Mouse (Mus musculus): ENCODE results near the gene Ppif. TPM values are rescaled to one million over a fixed set of nuclear protein-coding genes. Genes with fewer than 3 reads are reported as not detected.

The Ppif gene
- total and polyA plus RNA-seq, 3 experiments = 29.1 to 106 (median 52.9) TPM

- DNase-seq (ENCODE audit: extremely low read depth) = no peak
- H3K9ac ChIP-seq (ENCODE audit: insufficient read depth, low read depth) = no peak overlapping the region
- peaks cover 4 to 52% of the 10 kb centered on the region in 2 experiments for H3K4me1 ChIP-seq (ENCODE audit: control insufficient read depth in 1 of 2, insufficient read depth in 2 of 2)
- dilution Hi-C loops (cut with MboI; ENCODE audit: extremely low pct_ligation_motif_present, extremely low pct_unique_long_range_greater_than_20kb, low sequenced_read_pairs) = no loop called here
- H3K27me3 ChIP-seq (replicated peaks) = no peaks in the 10 kb centered on the region
- in situ Hi-C loops (cut with MboI; ENCODE audit: low pct_ligation_motif_present, low pct_unique_long_range_greater_than_20kb, low sequenced_read_pairs) = no loop called here
- H3K9me3 ChIP-seq (replicated peaks; ENCODE audit: low read length) = no peaks in the 10 kb centered on the region
- H3K4me2 ChIP-seq (ENCODE audit: insufficient read depth, low read depth, poor library complexity, severe bottlenecking) = no peak overlapping the region
- H3K4me3 ChIP-seq (replicated peaks in 1 of 3; ENCODE audit: low read depth in 2 of 3, low read length in 2 of 3, poor library complexity in 1 of 3) = no peak overlapping the region
- peaks cover 72 to 95% of the 10 kb centered on the region in 2 experiments for H3K36me3 ChIP-seq (replicated peaks in 1 of 2; ENCODE audit: control insufficient read depth in 1 of 2, insufficient read depth in 1 of 2, low read length in 1 of 2)
- no peaks in the 10 kb centered on the region; the same call in 1 of the 2 replicates for H3K79me2 ChIP-seq (replicated peaks; ENCODE audit: control insufficient read depth, extremely low read depth, insufficient read depth, poor library complexity, severe bottlenecking)
- TF ChIP-seq SMC3 (IDR thresholded peaks at IDR 0.05; ENCODE audit: low read depth, low read length) = no peak
- no peak for TF ChIP-seq GABPA (IDR thresholded peaks at IDR 0.05; ENCODE audit: insufficient replicate concordance, low read depth, low read length)
- no peak for TF ChIP-seq TBP (conservative IDR thresholded peaks at IDR 0.05; ENCODE audit: low read depth, low read length)
- TF ChIP-seq KAT2A (IDR thresholded peaks at IDR 0.05; ENCODE audit: insufficient replicate concordance, low read length) = no peak
- no peak for TF ChIP-seq CHD2 (IDR thresholded peaks at IDR 0.05; ENCODE audit: low read length)
- TF ChIP-seq EP300 (IDR thresholded peaks at IDR 0.05; ENCODE audit: low read length) = no peak
- TF ChIP-seq JUND (conservative IDR thresholded peaks at IDR 0.05; ENCODE audit: low read depth, low read length) = no peak
- no peak for TF ChIP-seq USF2 (conservative IDR thresholded peaks at IDR 0.05; ENCODE audit: low read depth, low read length)
- no peak for TF ChIP-seq JUN (IDR thresholded peaks at IDR 0.05; ENCODE audit: insufficient read depth, low read depth, low read length)
- no peak overlapping the region for H3K27ac ChIP-seq (ENCODE audit: insufficient read depth, low read depth)
Observed at GRCm38 (mm10) chr14:25645717-25646116, 48.2 kb upstream of the Ppif start.

- H3K4me1 ChIP-seq (ENCODE audit: control insufficient read depth in 1 of 2, insufficient read depth in 2 of 2) = peaks cover under 1 to 48% of the 10 kb centered on the region in 2 experiments
Observed at GRCm38 (mm10) chr14:25646161-25646621, 47.8 kb upstream of the Ppif start.

GRCm38 (mm10) chr14:25651131-25651530 is 42.8 kb upstream of the Ppif start:
- no peaks in the 10 kb centered on the region for H3K79me2 ChIP-seq (replicated peaks; ENCODE audit: control insufficient read depth, extremely low read depth, insufficient read depth, poor library complexity, severe bottlenecking)
- no peak overlapping the region for H3K4me2 ChIP-seq (ENCODE audit: insufficient read depth, low read depth, poor library complexity, severe bottlenecking)
- no peak overlapping the region for H3K4me3 ChIP-seq (replicated peaks in 1 of 3; ENCODE audit: low read depth in 2 of 3, low read length in 2 of 3, poor library complexity in 1 of 3)
- in situ Hi-C loops (cut with MboI; ENCODE audit: low pct_ligation_motif_present, low pct_unique_long_range_greater_than_20kb, low sequenced_read_pairs) = no loop called here
- no peak for DNase-seq (ENCODE audit: extremely low read depth)
- no peak overlapping the region for H3K27ac ChIP-seq (ENCODE audit: insufficient read depth, low read depth)
- H3K9me3 ChIP-seq (replicated peaks; ENCODE audit: low read length) = no peaks in the 10 kb centered on the region
- TF ChIP-seq MAZ (IDR thresholded peaks at IDR 0.05; ENCODE audit: low read depth, low read length) (no peak), UBTF (IDR thresholded peaks at IDR 0.05; ENCODE audit: low read depth, low read length) (no peak), ZMIZ1 (IDR thresholded peaks at IDR 0.05; ENCODE audit: low read depth, low read length) (no peak), TCF12 (IDR thresholded peaks at IDR 0.05; ENCODE audit: low read depth, low read length) (no peak), EP300 (IDR thresholded peaks at IDR 0.05; ENCODE audit: low read length) (no peak)
- no peaks in the 10 kb centered on the region for H3K27me3 ChIP-seq (replicated peaks)
- H3K36me3 ChIP-seq (replicated peaks in 1 of 2; ENCODE audit: control insufficient read depth in 1 of 2, insufficient read depth in 1 of 2, low read length in 1 of 2) = peaks cover 90 to 99% of the 10 kb centered on the region in 2 experiments
- H3K9ac ChIP-seq (ENCODE audit: insufficient read depth, low read depth) = no peak overlapping the region
- dilution Hi-C loops (cut with MboI; ENCODE audit: extremely low pct_ligation_motif_present, extremely low pct_unique_long_range_greater_than_20kb, low sequenced_read_pairs) = no loop called here
- peaks cover 0 to 20% of the 10 kb centered on the region in 2 experiments; a peak in 2 of 4 replicates for H3K4me1 ChIP-seq (ENCODE audit: control insufficient read depth in 1 of 2, insufficient read depth in 2 of 2)

More at GRCm38 (mm10) chr14:25646161-25646621, 47.8 kb upstream of the Ppif start:
- Histone ChIP-seq H3K9me3 (replicated peaks; ENCODE audit: low read length) (no peaks in the 10 kb centered on the region), H3K4me3 (replicated peaks in 1 of 3; ENCODE audit: low read depth in 2 of 3, low read length in 2 of 3, poor library complexity in 1 of 3) (no peak overlapping the region), H3K27ac (ENCODE audit: insufficient read depth, low read depth) (no peak overlapping the region), H3K27me3 (replicated peaks) (no peaks in the 10 kb centered on the region), H3K36me3 (replicated peaks in 1 of 2; ENCODE audit: control insufficient read depth in 1 of 2, insufficient read depth in 1 of 2, low read length in 1 of 2) (peaks cover 77 to 97% of the 10 kb centered on the region in 2 experiments), H3K9ac (ENCODE audit: insufficient read depth, low read depth) (no peak overlapping the region), H3K4me2 (ENCODE audit: insufficient read depth, low read depth, poor library complexity, severe bottlenecking) (no peak overlapping the region), H3K79me2 (replicated peaks; ENCODE audit: control insufficient read depth, extremely low read depth, insufficient read depth, poor library complexity, severe bottlenecking) (no peaks in the 10 kb centered on the region; the same call in 1 of the 2 replicates)
- dilution Hi-C loops (cut with MboI; ENCODE audit: extremely low pct_ligation_motif_present, extremely low pct_unique_long_range_greater_than_20kb, low sequenced_read_pairs) (no loop called here), in situ Hi-C loops (cut with MboI; ENCODE audit: low pct_ligation_motif_present, low pct_unique_long_range_greater_than_20kb, low sequenced_read_pairs) (no loop called here)
- DNase-seq (ENCODE audit: extremely low read depth) = peak; percentile 70
- no peak for TF ChIP-seq UBTF (IDR thresholded peaks at IDR 0.05; ENCODE audit: low read depth, low read length)
- TF ChIP-seq JUND (conservative IDR thresholded peaks at IDR 0.05; ENCODE audit: low read depth, low read length) = no peak
- TF ChIP-seq MEF2A (IDR thresholded peaks at IDR 0.05; ENCODE audit: borderline replicate concordance, low read depth, low read length) = no peak
- no peak for TF ChIP-seq ZNF384 (IDR thresholded peaks at IDR 0.05; ENCODE audit: low read depth, low read length)
- no peak for TF ChIP-seq TCF12 (IDR thresholded peaks at IDR 0.05; ENCODE audit: low read depth, low read length)
- TF ChIP-seq NELFE (IDR thresholded peaks at IDR 0.05; ENCODE audit: low read depth, low read length) = no peak
- TF ChIP-seq ZC3H11A (IDR thresholded peaks at IDR 0.05; ENCODE audit: low read depth, low read length) = no peak
- TF ChIP-seq MAFK (IDR thresholded peaks at IDR 0.05; ENCODE audit: insufficient replicate concordance, low read length) = no peak
- peak; percentile 71 to 93 for TF ChIP-seq CTCF (conservative IDR thresholded peaks at IDR 0.05 in 1 of 2, IDR thresholded peaks at IDR 0.05 in 1 of 2; ENCODE audit: low read depth in 2 of 2, low read length in 2 of 2)
- TF ChIP-seq RAD21 (IDR thresholded peaks at IDR 0.05; ENCODE audit: low read depth, low read length) = peak; percentile 34
- peak; percentile 57 for TF ChIP-seq SMC3 (IDR thresholded peaks at IDR 0.05; ENCODE audit: low read depth, low read length)
